Mouse (Mus musculus) heart, embryonic 10.5 days (tissue): Measurements from ENCODE around the gene Mlph. TPM values are rescaled to one million over a fixed set of nuclear protein-coding genes. Genes with fewer than 3 reads are reported as not detected.

ENCODE experiments used
- DNase-seq: peaks from one replicate; pipeline ENCODE4 v3.0.0-alpha.2; 2017; ENCODE audit warnings: low spot score
- H3K27ac ChIP-seq: fragments of 300-500 bp; sonication (generic); 2 replicates; pipeline ENCODE4 v1.5.1; 2016; ENCODE audit warnings: mild to moderate bottlenecking
- H3K27me3 ChIP-seq: fragments of 300-500 bp; sonication (generic); 2 replicates; pipeline ENCODE4 v1.6.1; 2016; ENCODE audit warnings: mild to moderate bottlenecking; ENCODE audit not compliant: poor library complexity, insufficient read depth, severe bottlenecking
- H3K36me3 ChIP-seq: fragments of 300-500 bp; sonication (generic); 2 replicates; pipeline ENCODE4 v1.6.1; 2016; ENCODE audit warnings: mild to moderate bottlenecking, moderate library complexity
- H3K4me1 ChIP-seq: fragments of 300-500 bp; sonication (generic); 2 replicates; pipeline ENCODE4 v1.6.1; 2016; ENCODE audit warnings: mild to moderate bottlenecking
- H3K4me3 ChIP-seq: fragments of 300-500 bp; sonication (generic); 2 replicates; pipeline ENCODE4 v1.5.1; 2016; ENCODE audit warnings: mild to moderate bottlenecking, moderate library complexity
- H3K9me3 ChIP-seq: fragments of 300-500 bp; sonication (generic); 2 replicates; pipeline ENCODE4 v1.6.1; 2016; ENCODE audit warnings: mild to moderate bottlenecking, moderate library complexity
- WGBS: fragments of 180-500 bp; shearing (Covaris S2); methylation state at CpG from one replicate; pipeline ENCODE4 v1.1.7; 2016; 5-methylcytosine and 5-hydroxymethylcytosine counted together
- polyA plus RNA-seq: library from polyadenylated mRNA; unstranded; fragments of >200 nt; fragmentation: Nextera tagmentation; extraction: Ambion mirVana; gene quantifications from 2 replicates; pipeline ENCODE4 v1.2.1, GENCODE M21; 2016

Gene Mlph
- polyA plus RNA-seq, 1 experiment from 2014 or later: 0.26 TPM

DNA sequence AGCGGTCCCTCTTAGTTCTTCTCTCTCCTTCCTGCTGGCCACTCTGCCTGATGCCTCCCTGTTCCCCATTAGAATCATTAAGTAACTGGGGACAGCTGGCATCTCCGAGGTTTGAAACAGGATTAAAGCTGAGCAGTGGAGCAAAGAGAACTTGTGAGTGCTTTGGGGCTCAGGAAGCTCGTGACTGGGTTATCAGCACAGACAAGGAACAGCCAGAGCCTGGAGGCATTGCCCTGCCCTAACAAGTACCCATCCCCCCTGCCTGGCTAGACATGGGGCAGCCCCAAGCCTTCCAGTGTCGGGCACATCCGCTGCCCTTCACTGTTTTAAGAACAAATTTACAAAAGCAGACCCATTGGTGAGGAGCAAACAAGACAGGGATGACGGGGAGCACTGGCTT lies 2.6 kb downstream of the Mlph start:
- peaks cover 30% of the 10 kb centered on the region for H3K27me3 ChIP-seq
- no peak overlapping the region; the same call in 1 of the 2 replicates for H3K27ac ChIP-seq
- 0 out of 2 replicates have a peak, but pooled peaks cover 3% of the 10 kb centered on the region for H3K36me3 ChIP-seq
- no peak for DNase-seq
- no peak overlapping the region for H3K4me3 ChIP-seq
- WGBS: 39% methylated on average over 6 of the region's 6 CpGs
- H3K9me3 ChIP-seq: peaks cover 6% of the 10 kb centered on the region
- H3K4me1 ChIP-seq: peaks cover 32% of the 10 kb centered on the region

DNA sequence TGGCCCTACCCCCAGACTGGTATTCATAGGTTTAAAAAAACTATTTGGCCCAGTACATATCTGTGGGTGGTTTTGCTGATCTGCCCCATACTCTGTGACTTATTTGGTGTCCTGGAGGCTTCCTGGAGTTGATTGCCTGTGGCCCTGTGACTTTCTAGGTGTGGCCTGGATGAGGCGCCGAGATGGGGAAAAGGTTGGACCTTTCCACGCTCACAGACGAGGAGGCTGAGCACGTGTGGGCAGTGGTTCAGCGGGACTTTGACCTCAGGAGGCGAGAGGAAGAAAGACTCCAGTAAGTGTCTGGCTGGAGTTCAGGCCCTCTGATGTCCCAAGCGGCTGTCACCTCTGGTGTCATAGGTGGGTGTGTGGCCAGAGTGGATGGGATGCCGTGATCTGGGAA lies 6.8 kb downstream of the Mlph start:
- Histone ChIP-seq H3K36me3 (0 out of 2 replicates have a peak, but pooled peaks cover 3% of the 10 kb centered on the region), H3K9me3 (peaks cover 6% of the 10 kb centered on the region), H3K4me1 (peaks cover 16% of the 10 kb centered on the region), H3K27ac (no peak overlapping the region), H3K27me3 (0 out of 2 replicates have a peak, but pooled peaks cover 3% of the 10 kb centered on the region), H3K4me3 (no peak overlapping the region)
- no peak for DNase-seq
- 86% methylated on average over 9 of the region's 9 CpGs for WGBS

DNA sequence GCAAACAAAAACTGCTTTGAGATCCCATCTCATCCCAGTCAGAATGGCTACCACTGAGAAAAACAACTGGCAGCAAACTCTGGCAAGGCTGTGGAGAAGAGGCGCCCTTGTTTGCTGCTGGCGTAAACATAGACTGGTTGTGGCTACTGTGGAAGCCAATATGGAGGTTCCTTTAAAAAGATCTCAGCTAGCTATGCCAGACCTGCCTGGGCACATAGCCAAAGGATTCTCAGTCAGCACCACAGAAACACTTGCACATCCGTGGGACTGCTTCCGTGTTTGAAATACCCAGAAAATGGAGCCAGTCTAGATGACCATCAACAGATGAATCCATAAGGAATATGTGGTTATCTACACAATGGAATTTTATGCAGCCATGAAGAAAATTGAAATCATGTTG lies 11.1 kb downstream of the Mlph start:
- H3K27ac ChIP-seq: no peak overlapping the region
- peaks cover 11% of the 10 kb centered on the region; the same call in 1 of the 2 replicates for H3K27me3 ChIP-seq
- WGBS: 90% methylated on average over 4 of the region's 4 CpGs
- no peaks in the 10 kb centered on the region for H3K9me3 ChIP-seq
- no peak for DNase-seq
- H3K4me3 ChIP-seq: no peak overlapping the region
- H3K4me1 ChIP-seq: peaks cover 14% of the 10 kb centered on the region
- H3K36me3 ChIP-seq: no peaks in the 10 kb centered on the region

DNA sequence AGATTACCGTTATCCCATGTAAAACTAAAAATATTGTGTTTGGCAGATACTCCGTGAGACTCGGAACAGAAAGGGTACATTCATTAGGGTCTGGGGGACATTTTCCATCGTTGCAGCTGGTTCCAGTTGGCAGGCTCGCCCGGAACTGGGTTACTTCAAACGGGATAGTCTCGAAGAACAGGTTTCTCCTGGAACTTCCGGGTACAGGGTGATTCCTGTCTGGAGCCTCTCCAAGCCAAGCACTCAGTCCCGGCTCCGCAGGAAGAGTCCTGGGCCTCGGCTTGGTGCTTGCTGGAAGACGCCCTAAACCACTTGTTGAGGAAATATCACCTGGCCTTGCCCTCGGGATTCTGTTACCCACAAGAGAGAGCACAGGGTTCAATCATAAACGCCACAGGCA lies 12.4 kb downstream of the Mlph start:
- H3K4me3 ChIP-seq: 0 out of 2 replicates have a peak overlapping the region, but pooled peaks have one; percentile 62
- peaks cover 14% of the 10 kb centered on the region for H3K4me1 ChIP-seq
- DNase-seq: no peak

DNA sequence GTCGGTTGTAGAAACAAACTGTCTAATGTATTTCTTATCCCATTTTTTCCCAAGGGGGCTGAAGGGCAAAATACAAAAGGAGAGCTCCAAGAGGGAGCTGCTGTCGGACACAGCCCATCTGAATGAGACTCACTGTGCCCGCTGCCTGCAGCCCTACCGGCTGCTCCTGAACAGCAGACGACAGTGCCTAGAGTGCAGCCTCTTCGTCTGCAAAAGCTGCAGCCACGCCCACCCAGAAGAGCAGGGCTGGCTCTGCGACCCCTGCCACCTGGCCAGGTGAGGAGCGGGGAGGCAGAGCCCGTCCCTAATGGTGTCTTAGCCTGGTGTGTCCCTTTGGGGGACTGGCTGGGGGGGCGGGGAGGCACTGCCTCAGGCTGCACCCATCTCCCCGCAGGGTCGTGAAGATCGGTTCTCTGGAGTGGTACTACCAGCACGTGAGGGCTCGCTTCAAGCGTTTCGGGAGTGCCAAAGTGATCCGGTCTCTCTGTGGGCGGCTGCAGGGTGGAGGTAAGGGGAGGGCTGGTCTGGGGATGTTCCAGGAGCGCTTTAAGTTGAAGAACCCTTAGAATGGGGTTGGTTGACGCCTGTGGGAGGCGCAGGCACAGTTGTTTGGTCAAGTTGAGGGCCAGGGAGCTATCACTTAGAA lies 13.2 kb downstream of the Mlph start:
- Histone ChIP-seq H3K4me1 (peaks cover 21% of the 10 kb centered on the region), H3K4me3 (peak overlapping the region; percentile 62), H3K27me3 (peaks cover 12% of the 10 kb centered on the region; the same call in 1 of the 2 replicates), H3K36me3 (no peaks in the 10 kb centered on the region), H3K27ac (peak overlapping the region; percentile 63; the same call in 1 of the 2 replicates), H3K9me3 (no peaks in the 10 kb centered on the region)
- no peak for DNase-seq
- 1% methylated on average over 23 of the region's 23 CpGs for WGBS

More for the DNA sequence above, 12.4 kb downstream of the Mlph start:
- H3K9me3 ChIP-seq: no peaks in the 10 kb centered on the region
- H3K36me3 ChIP-seq: no peaks in the 10 kb centered on the region
- H3K27ac ChIP-seq: no peak overlapping the region
- 39% methylated on average over 15 of the region's 15 CpGs for WGBS
- peaks cover 11% of the 10 kb centered on the region; the same call in 1 of the 2 replicates for H3K27me3 ChIP-seq

DNA sequence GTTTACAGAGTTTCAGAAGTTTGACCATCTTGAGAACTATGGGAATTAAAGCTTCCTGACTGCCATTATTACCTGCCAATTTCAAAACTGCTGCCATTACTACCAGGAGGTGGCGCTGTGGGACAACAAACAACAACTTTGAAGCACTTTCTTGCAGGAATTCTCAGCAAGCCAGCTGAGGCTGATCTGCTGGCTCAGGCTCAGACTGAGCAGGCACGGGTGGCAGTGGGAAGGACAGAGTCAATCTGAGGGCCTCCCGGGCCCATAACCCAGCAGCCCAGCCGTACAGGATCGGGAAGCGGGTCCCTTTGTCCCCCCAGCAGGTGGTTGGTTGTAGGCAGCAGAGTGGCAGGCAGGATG lies 13.7 kb downstream of the Mlph start:
- DNase-seq: peak; percentile 93
- Histone ChIP-seq H3K4me1 (peaks cover 23% of the 10 kb centered on the region), H3K27ac (no peak overlapping the region), H3K4me3 (peak overlapping the region; percentile 62), H3K27me3 (peaks cover 16% of the 10 kb centered on the region; the same call in 1 of the 2 replicates), H3K9me3 (no peaks in the 10 kb centered on the region), H3K36me3 (no peaks in the 10 kb centered on the region)
- WGBS: 5% methylated on average over 6 of the region's 6 CpGs

DNA sequence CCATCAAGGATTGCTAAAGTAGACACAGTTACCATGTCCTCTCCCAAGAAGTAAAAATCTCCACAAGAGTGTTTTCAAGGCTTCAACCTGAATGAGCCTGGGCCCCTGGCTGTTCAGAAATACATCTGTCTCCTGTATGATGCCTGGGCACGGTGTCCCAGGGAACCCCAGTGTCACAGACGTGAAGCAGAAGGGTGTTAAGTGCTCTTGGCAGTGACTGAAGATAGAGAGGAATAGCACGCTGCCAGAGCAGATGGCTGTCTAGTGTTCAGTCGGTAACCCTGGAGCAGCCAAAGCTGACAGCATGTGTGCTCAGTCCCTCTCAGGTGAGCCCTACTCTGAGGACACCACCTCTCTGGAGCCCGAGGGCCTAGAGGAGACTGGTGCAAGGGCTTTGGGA lies 18.1 kb downstream of the Mlph start:
- Histone ChIP-seq H3K4me1 (peaks cover 19% of the 10 kb centered on the region), H3K9me3 (no peaks in the 10 kb centered on the region), H3K27me3 (peaks cover 17% of the 10 kb centered on the region), H3K27ac (no peak overlapping the region), H3K36me3 (no peaks in the 10 kb centered on the region), H3K4me3 (no peak overlapping the region)
- no peak for DNase-seq
- WGBS: 51% methylated on average over 5 of the region's 5 CpGs

DNA sequence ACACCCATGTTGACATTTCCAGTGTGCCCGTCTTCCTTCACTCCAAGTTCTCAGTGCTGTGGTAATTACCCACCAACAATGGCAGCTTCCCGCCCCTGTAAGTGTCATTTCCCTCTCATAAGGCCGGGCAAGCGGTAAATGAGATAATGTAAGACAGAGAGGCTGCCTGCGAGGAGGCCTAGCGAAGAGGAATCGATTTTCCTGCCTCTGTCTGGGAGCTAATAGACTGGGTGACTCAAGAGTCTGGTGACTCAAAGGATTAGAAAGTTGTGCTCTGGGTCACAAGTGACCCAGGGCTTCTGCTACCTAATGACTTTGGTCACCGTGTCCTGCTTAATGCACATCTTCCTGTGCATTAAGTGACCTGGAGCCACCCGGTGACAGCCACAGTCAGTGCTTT lies 22.1 kb downstream of the Mlph start:
- H3K27me3 ChIP-seq: peaks cover 33% of the 10 kb centered on the region
- H3K4me3 ChIP-seq: no peak overlapping the region
- WGBS: 60% methylated on average over 9 of the region's 9 CpGs
- no peak overlapping the region for H3K27ac ChIP-seq
- H3K9me3 ChIP-seq: no peaks in the 10 kb centered on the region
- DNase-seq: no peak
- no peaks in the 10 kb centered on the region for H3K36me3 ChIP-seq
- peaks cover 11% of the 10 kb centered on the region; the same call in 1 of the 2 replicates for H3K4me1 ChIP-seq

DNA sequence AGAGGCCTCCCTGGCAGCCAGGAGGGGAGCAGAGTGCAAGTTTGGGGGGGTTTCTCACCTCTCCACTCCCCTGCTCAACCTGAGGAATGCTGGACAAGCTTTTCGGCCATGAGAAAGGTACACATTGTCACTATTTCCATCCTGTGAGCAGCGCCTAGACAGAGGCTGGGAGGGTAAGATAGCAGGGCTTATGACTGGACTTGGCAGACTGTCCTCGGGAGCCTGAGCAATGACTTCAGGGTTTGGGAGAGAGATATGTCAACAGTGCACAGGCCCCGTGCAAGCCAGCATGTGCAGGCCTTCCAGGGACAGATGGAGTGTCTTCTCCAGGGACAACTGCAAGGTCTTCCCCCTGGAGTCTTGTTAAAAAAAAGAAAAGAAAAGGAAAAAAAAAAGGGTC lies 25.1 kb downstream of the Mlph start:
- Histone ChIP-seq H3K9me3 (no peaks in the 10 kb centered on the region), H3K36me3 (no peaks in the 10 kb centered on the region), H3K27ac (no peak overlapping the region), H3K4me3 (no peak overlapping the region), H3K27me3 (peaks cover 43% of the 10 kb centered on the region), H3K4me1 (peaks cover 7% of the 10 kb centered on the region)
- DNase-seq: no peak
- WGBS: 83% methylated on average over 4 of the region's 4 CpGs

DNA sequence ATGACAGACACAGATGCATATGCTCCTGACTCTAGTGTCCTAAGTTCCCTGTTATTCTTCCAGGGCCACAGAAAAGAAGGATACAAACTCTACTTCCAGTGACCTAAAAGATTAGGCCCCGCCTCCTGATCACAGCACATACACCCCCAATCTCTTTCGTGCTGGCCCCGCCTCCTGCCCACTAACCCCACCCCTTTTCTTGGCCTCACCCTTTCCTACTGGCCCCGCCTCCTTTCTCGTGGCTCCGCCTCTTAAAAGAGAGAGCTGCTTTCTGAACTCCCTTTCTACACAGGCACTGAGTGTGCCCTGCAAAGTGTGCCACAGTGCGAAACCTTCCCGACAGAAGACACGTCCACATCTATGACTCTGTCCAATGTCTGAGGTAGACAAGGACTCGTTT lies 30.3 kb downstream of the Mlph start:
- Histone ChIP-seq H3K27ac (no peak overlapping the region), H3K36me3 (no peaks in the 10 kb centered on the region), H3K4me3 (no peak overlapping the region), H3K4me1 (peaks cover 9% of the 10 kb centered on the region; the same call in 1 of the 2 replicates), H3K27me3 (peaks cover 33% of the 10 kb centered on the region), H3K9me3 (no peaks in the 10 kb centered on the region)
- DNase-seq: no peak
- WGBS: 52% methylated on average over 10 of the region's 10 CpGs

DNA sequence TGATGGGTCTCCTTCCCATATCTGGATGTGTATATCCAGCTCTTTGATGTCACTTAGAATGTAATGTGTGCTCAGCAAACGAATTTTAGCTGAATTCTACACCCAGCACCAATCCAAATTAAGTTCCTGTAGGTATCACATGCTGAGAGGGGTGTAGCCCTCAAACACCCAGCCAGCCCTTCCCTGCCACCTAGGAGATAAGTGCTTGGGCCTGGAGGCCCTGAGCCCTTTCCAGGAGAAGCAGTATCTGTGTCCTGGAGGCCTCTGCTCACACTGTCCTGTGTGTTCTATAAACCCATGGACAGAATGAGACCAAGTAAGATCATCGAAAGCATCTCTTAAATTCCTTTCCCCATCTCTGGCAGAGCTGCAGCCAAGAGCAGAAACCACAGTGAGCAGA lies 32.4 kb downstream of the Mlph start:
- no peaks in the 10 kb centered on the region for H3K9me3 ChIP-seq
- H3K27me3 ChIP-seq: peaks cover 30% of the 10 kb centered on the region
- DNase-seq: no peak
- H3K4me1 ChIP-seq: peaks cover 9% of the 10 kb centered on the region; the same call in 1 of the 2 replicates
- no peak overlapping the region for H3K27ac ChIP-seq
- H3K36me3 ChIP-seq: no peaks in the 10 kb centered on the region
- WGBS: 66% methylated on average over 2 of the region's 2 CpGs
- H3K4me3 ChIP-seq: no peak overlapping the region

DNA sequence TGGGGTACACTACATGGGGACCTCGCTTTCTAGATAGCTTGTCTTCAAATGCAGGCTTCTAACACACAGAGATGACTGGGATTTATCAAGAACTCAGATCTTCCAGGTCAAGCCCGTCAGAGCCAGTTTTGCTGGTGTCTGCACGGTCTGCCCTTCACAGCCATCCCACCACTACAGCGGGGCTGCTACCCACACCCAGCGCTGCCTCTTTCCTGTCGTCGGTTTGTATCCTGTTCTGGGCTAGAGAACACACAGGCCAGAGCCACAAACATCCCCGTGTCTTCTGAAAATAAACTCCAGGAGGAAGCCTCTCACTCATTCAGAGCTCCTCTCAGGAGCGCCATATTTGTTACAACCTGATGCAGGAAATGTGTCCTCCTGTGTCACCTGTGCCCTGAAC lies 34.4 kb downstream of the Mlph start:
- no peaks in the 10 kb centered on the region for H3K36me3 ChIP-seq
- H3K27ac ChIP-seq: no peak overlapping the region
- peaks cover 9% of the 10 kb centered on the region; the same call in 1 of the 2 replicates for H3K4me1 ChIP-seq
- peaks cover 22% of the 10 kb centered on the region for H3K27me3 ChIP-seq
- no peak overlapping the region for H3K4me3 ChIP-seq
- 63% methylated on average over 9 of the region's 9 CpGs for WGBS
- no peaks in the 10 kb centered on the region for H3K9me3 ChIP-seq
- DNase-seq: no peak

DNA sequence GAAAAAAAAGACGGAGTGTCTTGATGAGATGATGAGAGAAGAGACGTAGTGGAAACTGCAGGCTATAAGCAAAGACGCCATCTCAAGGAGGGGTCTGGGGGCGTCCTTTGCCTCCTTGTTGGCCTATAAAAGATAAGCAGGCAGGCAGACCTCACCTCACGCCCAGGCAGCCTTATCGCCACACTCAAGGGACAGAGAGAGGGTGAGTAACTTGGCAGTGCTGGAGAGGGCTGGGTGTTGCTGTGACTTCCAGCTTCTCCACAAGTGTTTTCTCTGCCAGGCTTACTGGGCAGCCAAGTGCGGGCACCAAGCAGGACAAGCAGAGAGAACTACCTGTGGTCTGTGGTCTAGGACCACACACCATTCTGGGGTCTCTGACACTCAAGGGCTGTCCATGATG lies 36.8 kb downstream of the Mlph start:
- Histone ChIP-seq H3K4me1 (peaks cover 3% of the 10 kb centered on the region; the same call in 1 of the 2 replicates), H3K27ac (no peak overlapping the region), H3K27me3 (peaks cover 19% of the 10 kb centered on the region), H3K4me3 (no peak overlapping the region), H3K9me3 (no peaks in the 10 kb centered on the region), H3K36me3 (no peaks in the 10 kb centered on the region)
- WGBS: 58% methylated on average over 7 of the region's 7 CpGs
- no peak for DNase-seq
